Mouse (Mus musculus): ENCODE results near the gene Hadha. TPM values are rescaled to one million over a fixed set of nuclear protein-coding genes. Genes with fewer than 3 reads are reported as not detected.

Gene Hadha
- polyA plus RNA-seq, 1 experiment, result 31.6 TPM

GRCm38 (mm10) chr5:30115718-30116117 is 39.2 kb downstream of the Hadha start:
- H3K36me3 ChIP-seq (replicated peaks; ENCODE audit: low read length), result peaks cover 46% of the 10 kb centered on the region
- no peaks in the 10 kb centered on the region for H3K9me3 ChIP-seq
- peaks cover 53% of the 10 kb centered on the region for H3K27me3 ChIP-seq (replicated peaks)
- TF ChIP-seq GATA1 (IDR thresholded peaks at IDR 0.05; ENCODE audit: borderline replicate concordance, low read length) (no peak), FLI1 (IDR thresholded peaks at IDR 0.05; ENCODE audit: low read length) (no peak)
- H3K4me3 ChIP-seq (replicated peaks), result no peak overlapping the region
- peaks cover 29% of the 10 kb centered on the region for H3K4me1 ChIP-seq

GRCm38 (mm10) chr5:30114761-30115140 is 40.2 kb downstream of the Hadha start:
- Histone ChIP-seq H3K36me3 (replicated peaks; ENCODE audit: low read length) (peaks cover 36% of the 10 kb centered on the region), H3K4me1 (peaks cover 32% of the 10 kb centered on the region), H3K9me3 (no peaks in the 10 kb centered on the region), H3K4me3 (replicated peaks) (peak overlapping the region; percentile 94), H3K27me3 (replicated peaks) (peaks cover 63% of the 10 kb centered on the region)
- TF ChIP-seq GATA1 (IDR thresholded peaks at IDR 0.05; ENCODE audit: borderline replicate concordance, low read length), result no peak
- TF ChIP-seq FLI1 (IDR thresholded peaks at IDR 0.05; ENCODE audit: low read length), result no peak

- Histone ChIP-seq H3K4me3 (replicated peaks) (peak overlapping the region; percentile 94), H3K36me3 (replicated peaks; ENCODE audit: low read length) (peaks cover 30% of the 10 kb centered on the region), H3K27me3 (replicated peaks) (peaks cover 68% of the 10 kb centered on the region), H3K9me3 (no peaks in the 10 kb centered on the region), H3K4me1 (peaks cover 32% of the 10 kb centered on the region)
- TF ChIP-seq FLI1 (IDR thresholded peaks at IDR 0.05; ENCODE audit: low read length), result no peak
- no peak for TF ChIP-seq GATA1 (IDR thresholded peaks at IDR 0.05; ENCODE audit: borderline replicate concordance, low read length)
Measured at GRCm38 (mm10) chr5:30113881-30114760, 40.8 kb downstream of the Hadha start.

- Histone ChIP-seq H3K36me3 (replicated peaks; ENCODE audit: low read length) (peaks cover 15% of the 10 kb centered on the region), H3K27me3 (replicated peaks) (peaks cover 82% of the 10 kb centered on the region)
Measured at GRCm38 (mm10) chr5:30112533-30113068, 42.4 kb downstream of the Hadha start.

GRCm38 (mm10) chr5:30111771-30112170 is 43.2 kb downstream of the Hadha start:
- H3K36me3 ChIP-seq (replicated peaks; ENCODE audit: low read length), result peaks cover 7% of the 10 kb centered on the region
- peak overlapping the region; percentile 84 for H3K4me3 ChIP-seq (replicated peaks)
- TF ChIP-seq GATA1 (IDR thresholded peaks at IDR 0.05; ENCODE audit: borderline replicate concordance, low read length) (no peak), FLI1 (IDR thresholded peaks at IDR 0.05; ENCODE audit: low read length) (no peak)
- peaks cover 90% of the 10 kb centered on the region for H3K27me3 ChIP-seq (replicated peaks)
- no peaks in the 10 kb centered on the region for H3K9me3 ChIP-seq
- H3K4me1 ChIP-seq, result peaks cover 37% of the 10 kb centered on the region

More at GRCm38 (mm10) chr5:30112533-30113068, 42.4 kb downstream of the Hadha start:
- Histone ChIP-seq H3K9me3 (no peaks in the 10 kb centered on the region), H3K4me1 (peaks cover 35% of the 10 kb centered on the region), H3K4me3 (replicated peaks) (no peak overlapping the region)
- TF ChIP-seq FLI1 (IDR thresholded peaks at IDR 0.05; ENCODE audit: low read length) (no peak), GATA1 (IDR thresholded peaks at IDR 0.05; ENCODE audit: borderline replicate concordance, low read length) (no peak)

GRCm38 (mm10) chr5:30111126-30111525 is 43.8 kb downstream of the Hadha start:
- TF ChIP-seq GATA1 (IDR thresholded peaks at IDR 0.05; ENCODE audit: borderline replicate concordance, low read length) (no peak), FLI1 (IDR thresholded peaks at IDR 0.05; ENCODE audit: low read length) (no peak)
- Histone ChIP-seq H3K36me3 (replicated peaks; ENCODE audit: low read length) (peaks cover under 1% of the 10 kb centered on the region), H3K4me3 (replicated peaks) (peak overlapping the region; percentile 84), H3K4me1 (peaks cover 40% of the 10 kb centered on the region), H3K9me3 (no peaks in the 10 kb centered on the region), H3K27me3 (replicated peaks) (peaks cover 95% of the 10 kb centered on the region)

- no peak overlapping the region for H3K4me3 ChIP-seq (replicated peaks)
- peaks cover 46% of the 10 kb centered on the region for H3K4me1 ChIP-seq
- peaks cover 95% of the 10 kb centered on the region for H3K27me3 ChIP-seq (replicated peaks)
- no peaks in the 10 kb centered on the region for H3K9me3 ChIP-seq
- TF ChIP-seq GATA1 (IDR thresholded peaks at IDR 0.05; ENCODE audit: borderline replicate concordance, low read length) (no peak), FLI1 (IDR thresholded peaks at IDR 0.05; ENCODE audit: low read length) (no peak)
- H3K36me3 ChIP-seq (replicated peaks; ENCODE audit: low read length), result no peaks in the 10 kb centered on the region
Measured at GRCm38 (mm10) chr5:30110371-30111060, 44.4 kb downstream of the Hadha start.

- H3K4me3 ChIP-seq (replicated peaks), result no peak overlapping the region
- peaks cover 97% of the 10 kb centered on the region for H3K27me3 ChIP-seq (replicated peaks)
- no peaks in the 10 kb centered on the region for H3K9me3 ChIP-seq
- TF ChIP-seq FLI1 (IDR thresholded peaks at IDR 0.05; ENCODE audit: low read length) (no peak), GATA1 (IDR thresholded peaks at IDR 0.05; ENCODE audit: borderline replicate concordance, low read length) (no peak)
- H3K4me1 ChIP-seq, result peaks cover 50% of the 10 kb centered on the region
- H3K36me3 ChIP-seq (replicated peaks; ENCODE audit: low read length), result no peaks in the 10 kb centered on the region
Measured at GRCm38 (mm10) chr5:30109899-30110298, 45.1 kb downstream of the Hadha start.

- Histone ChIP-seq H3K4me1 (peaks cover 43% of the 10 kb centered on the region), H3K36me3 (replicated peaks; ENCODE audit: low read length) (no peaks in the 10 kb centered on the region), H3K27me3 (replicated peaks) (peaks cover 96% of the 10 kb centered on the region), H3K4me3 (replicated peaks) (no peak overlapping the region), H3K9me3 (peaks cover 12% of the 10 kb centered on the region)
- no peak for TF ChIP-seq GATA1 (IDR thresholded peaks at IDR 0.05; ENCODE audit: borderline replicate concordance, low read length)
- TF ChIP-seq FLI1 (IDR thresholded peaks at IDR 0.05; ENCODE audit: low read length), result no peak
Measured at GRCm38 (mm10) chr5:30108233-30108632, 46.7 kb downstream of the Hadha start.

All from megakaryocyte, embryonic 14.5 days (primary cell).